Mouse (Mus musculus): Measurements from ENCODE around the gene Cirbp.

DNA sequence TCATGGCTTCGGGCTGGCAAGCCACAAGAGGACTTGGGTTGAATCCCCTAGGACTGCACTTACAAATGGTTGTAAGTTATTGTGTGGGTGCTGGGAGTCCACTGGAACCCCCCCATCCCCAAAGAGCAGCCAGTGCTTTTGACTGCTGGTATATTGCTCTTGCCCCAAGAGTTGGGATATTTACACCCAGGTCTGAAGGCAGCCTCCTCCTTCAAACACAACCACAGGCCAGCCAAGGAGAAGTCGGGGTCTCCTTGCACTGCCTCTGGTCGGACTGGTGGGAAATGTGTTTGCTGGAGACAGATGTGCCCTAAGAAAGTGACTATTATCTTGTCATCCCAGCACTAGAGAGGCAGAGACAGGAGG, 3.6 kb upstream of the Cirbp start:
- TF ChIP-seq CTCF (IDR thresholded peaks at IDR 0.05; ENCODE audit: low read depth), result no peak
- no peak for TF ChIP-seq EP300 (IDR thresholded peaks at IDR 0.05; ENCODE audit: low read depth)

Measured in liver, embryonic 14.5 days (tissue).